Comparison of ENCODE assay signal across 8 mouse cellular contexts in the genomic region with DNA sequence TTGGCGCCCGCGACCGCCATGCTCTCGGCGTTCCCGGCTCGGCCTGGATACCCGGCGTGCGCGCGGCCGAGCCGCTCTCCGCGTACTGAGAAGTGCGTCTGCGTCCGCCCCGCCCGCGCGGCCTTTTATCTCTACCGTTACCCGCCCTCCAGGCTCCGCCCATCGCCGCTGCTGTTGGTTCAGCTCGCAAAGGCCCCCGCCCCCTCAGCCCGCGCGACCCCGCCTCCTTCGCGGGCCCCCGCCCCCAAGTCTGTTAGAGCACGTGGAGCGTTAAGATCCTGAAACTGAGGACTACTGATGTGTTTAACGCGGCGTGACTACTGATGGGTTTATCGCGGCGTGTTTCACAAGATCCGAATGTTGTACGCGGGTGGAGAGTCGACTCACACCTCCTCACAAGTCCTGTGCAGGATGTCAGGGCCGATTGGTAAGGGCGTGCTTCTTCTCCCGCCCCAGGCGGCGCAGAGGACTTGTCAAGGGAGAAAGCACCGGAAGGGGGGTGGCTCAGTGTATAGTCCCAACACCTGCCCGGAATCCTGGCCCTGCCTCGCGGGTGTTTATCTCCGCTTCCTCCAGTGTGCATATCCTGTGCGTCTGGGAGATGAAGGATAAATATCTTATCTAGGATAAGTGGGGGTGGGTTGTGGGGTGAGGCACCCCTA. TPM values are rescaled to one million over a fixed set of nuclear protein-coding genes. Genes with fewer than 3 reads are reported as not detected.
DNase-seq lines count a peak whose midpoint lies in the region; ATAC-seq and TF ChIP-seq lines count a peak whose summit lies in the region.

TSS of gene Slc7a5 (minus strand) at position 108 of the 662 bp plus-strand sequence.

- peak; percentile 75 for ATAC-seq in activated CD4-positive, CD25-positive, alpha-beta regulatory T cell, adult 4 months
- ATAC-seq in megakaryocyte progenitor cell, adult 5-6 weeks (replicated peaks; ENCODE audit: poor library complexity), result peak; percentile 78

- H3K27ac ChIP-seq in cortical plate, adult 2 months (ENCODE audit: insufficient read depth, low read length), result peak within 1 kb of the TSS; percentile 38; the same call in 1 of the 2 replicates

- TF ChIP-seq CTCF in cortical plate, adult 2 months (IDR thresholded peaks at IDR 0.05; ENCODE audit: extremely low read depth, insufficient read depth, low read length), result no peak

- peak; percentile 97 for TF ChIP-seq POLR2A in cortical plate, adult 2 months (IDR thresholded peaks at IDR 0.05; ENCODE audit: extremely low read depth, insufficient read depth, low read length)

- peak; percentile 98 for DNase-seq in gastrocnemius, postnatal 10 days
- DNase-seq in induced T-regulatory cell, adult 2 months (ENCODE audit: low read depth), result peak; percentile 98
- DNase-seq in left cerebral cortex, adult 9 months (ENCODE audit: low spot score in 2 of 2), result peak; percentile 73 to 95
- peak; percentile 98 for DNase-seq in right cerebral cortex, postnatal 14 days
- DNase-seq in urinary bladder, postnatal 36 days (ENCODE audit: low spot score in 2 of 2), result peak; percentile 92 to 95

- H3K4me1 ChIP-seq in cortical plate, adult 2 months (ENCODE audit: control insufficient read depth, insufficient read depth, low read length), result peaks cover 7% of the 10 kb centered on the region; the same call in 1 of the 2 replicates

- peak within 1 kb of the TSS; percentile 62 for H3K4me3 ChIP-seq in cortical plate, adult 2 months (ENCODE audit: insufficient read depth, low read length)

RNA-seq across cellular contexts. Expression of gene Slc7a5, which starts in this region (rescaled TPM):
- polyA plus RNA-seq in activated CD4-positive, CD25-positive, alpha-beta regulatory T cell, adult 4 months (2017; shearing (Covaris generic)), result 1 to 10 TPM; 4.7 to 6.6 TPM
- polyA plus RNA-seq in cortical plate, adult 2 months (2012; rRNA removed), result 74.1 and 75.6 TPM in 2 replicates
- 10 to 100 TPM in 1 of 2 experiments, 1 to 10 TPM in 1; 8.1 to 10.7 TPM for total RNA-seq in gastrocnemius, postnatal 10 days (2021)
- total RNA-seq in megakaryocyte progenitor cell, adult 5-6 weeks (2015), result 46.4 and 57.5 TPM in 2 replicates
- total RNA-seq in megakaryocyte progenitor cell, adult 5-6 weeks (2017), result 25.8 and 31.7 TPM in 2 replicates

Comparison
In these comparisons a context has a peak if more than half of its experiments do, and no peak if none do; other contexts are left out.
1. Peak in every context shown above with its lines: DNase-seq, ATAC-seq, H3K4me3 ChIP-seq and H3K27ac ChIP-seq.